34 mouse cellular contexts compared by ENCODE assay signal in genomic region chr5:119952085-119952484, GRCm38 (mm10).
"Had no signal": no experiment of that assay in that cellular context is flagged by ENCODE, and none has a peak within 500 bp of the region (broad histone marks: within the 10 kb centered on the region; RNA-seq: fewer than 3 reads in every experiment).

No protein-coding gene starts in this region.

- H3K9ac ChIP-seq: heart, embryonic 12.5 days; heart, embryonic 13.5 days; heart, embryonic 15.5 days; hindbrain, embryonic 12.5 days; hindbrain, embryonic 13.5 days; hindbrain, embryonic 14.5 days; hindbrain, embryonic 15.5 days; intestine, embryonic 15.5 days; kidney, embryonic 15.5 days had no signal

- H3K27ac ChIP-seq: heart, embryonic 10.5 days; heart, embryonic 13.5 days; heart, embryonic 15.5 days; hindbrain, embryonic 10.5 days; hindbrain, embryonic 12.5 days; hindbrain, embryonic 13.5 days; hindbrain, embryonic 14.5 days; hindbrain, embryonic 15.5 days; intestine, embryonic 15.5 days; kidney, embryonic 15.5 days; kidney, postnatal 0 days; layer of hippocampus, adult 2 months had no signal

- DNase-seq: heart, postnatal 10 days; heart, postnatal 14 days; heart, postnatal 36 days; heart, postnatal 4 days; kidney, adult 11 months; kidney, adult 18-20 months; kidney, adult 2 months; kidney, adult 8-10 months; kidney, adult 9 months; kidney, postnatal 10 days; kidney, postnatal 14 days; kidney, postnatal 25 days; kidney, postnatal 36 days; kidney, postnatal 4 days; layer of hippocampus, adult 9-11 months; layer of hippocampus, postnatal 36 days had no signal

- H3K4me2 ChIP-seq: heart, embryonic 11.5 days; heart, embryonic 12.5 days; heart, embryonic 13.5 days; heart, embryonic 15.5 days; hindbrain, embryonic 12.5 days; hindbrain, embryonic 13.5 days; hindbrain, embryonic 14.5 days; hindbrain, embryonic 15.5 days; intestine, embryonic 15.5 days; kidney, embryonic 15.5 days had no signal

- ATAC-seq: hindbrain, embryonic 16.5 days; inflammation-experienced regulatory T-cells, adult 6 months; intestine, embryonic 15.5 days; intestine, embryonic 16.5 days; intestine, postnatal 0 days had no signal

- H3K4me1 ChIP-seq: heart, embryonic 10.5 days; heart, embryonic 12.5 days; heart, embryonic 15.5 days; hindbrain, embryonic 10.5 days; hindbrain, embryonic 12.5 days; hindbrain, embryonic 13.5 days; hindbrain, embryonic 15.5 days; intestine, embryonic 15.5 days had no signal

- H3K4me3 ChIP-seq: heart, embryonic 10.5 days; heart, embryonic 12.5 days; heart, embryonic 13.5 days; heart, embryonic 15.5 days; hindbrain, embryonic 10.5 days; hindbrain, embryonic 12.5 days; hindbrain, embryonic 13.5 days; hindbrain, embryonic 15.5 days; intestine, embryonic 15.5 days; kidney, embryonic 15.5 days; layer of hippocampus, adult 2 months had no signal

- H3K9me3 ChIP-seq: heart, embryonic 10.5 days; heart, embryonic 15.5 days; hindbrain, embryonic 10.5 days; hindbrain, embryonic 12.5 days; hindbrain, embryonic 13.5 days; hindbrain, embryonic 15.5 days; intestine, embryonic 15.5 days; kidney, embryonic 15.5 days had no signal

- H3K36me3 ChIP-seq: heart, embryonic 10.5 days; heart, embryonic 12.5 days; heart, embryonic 13.5 days; heart, embryonic 15.5 days; hindbrain, embryonic 10.5 days; hindbrain, embryonic 12.5 days; hindbrain, embryonic 13.5 days; hindbrain, embryonic 15.5 days; intestine, embryonic 15.5 days; kidney, embryonic 15.5 days had no signal

- H3K27me3 ChIP-seq: heart, embryonic 12.5 days; heart, embryonic 13.5 days; heart, embryonic 15.5 days; hindbrain, embryonic 12.5 days; hindbrain, embryonic 13.5 days; hindbrain, embryonic 15.5 days; intestine, embryonic 15.5 days; kidney, embryonic 15.5 days had no signal
